Mouse (Mus musculus): ENCODE measurements at regions not wholly inside any gene's neighbourhood (a gene's known extent, or its start where the extent isn't known, plus 50 kb on each side); places are given as distances from the start of the nearest gene placed in this dataset.
"Not testable (repeated sequence)": the region's sequence is repeated elsewhere in the genome, so short reads cannot be mapped to it uniquely, and the experiment has no call there.

GRCm38 (mm10) chr11:16635796-16636195, 116.2 kb upstream of the Egfr start:
- DNase-seq; intact Hi-C loops (cut with DNase I; ENCODE audit: low total_unique reads): not testable (repeated sequence)

GRCm38 (mm10) chr11:16637679-16638078, 114.3 kb upstream of the Egfr start:
- no peak for DNase-seq
- intact Hi-C loops (cut with DNase I; ENCODE audit: low total_unique reads) = no loop called here

- intact Hi-C loops (cut with DNase I; ENCODE audit: low total_unique reads) = no loop called here
- DNase-seq = no peak
Measured at GRCm38 (mm10) chr11:16638349-16638748, 113.7 kb upstream of the Egfr start.

- DNase-seq = no peak
- intact Hi-C loops (cut with DNase I; ENCODE audit: low total_unique reads) = no loop called here
Measured at GRCm38 (mm10) chr11:16649599-16649998, 102.4 kb upstream of the Egfr start.

- no peak for DNase-seq
- intact Hi-C loops (cut with DNase I; ENCODE audit: low total_unique reads) = no loop called here
Measured at GRCm38 (mm10) chr11:16663806-16664205, 88.2 kb upstream of the Egfr start.

- intact Hi-C loops (cut with DNase I; ENCODE audit: low total_unique reads) = no loop called here
- DNase-seq = no peak
Measured at GRCm38 (mm10) chr11:16669453-16670251, 82.4 kb upstream of the Egfr start.

- DNase-seq = no peak
- intact Hi-C loops (cut with DNase I; ENCODE audit: low total_unique reads) = no loop called here
Measured at GRCm38 (mm10) chr11:16670282-16670681, 81.7 kb upstream of the Egfr start.

GRCm38 (mm10) chr11:16675951-16676350, 76.1 kb upstream of the Egfr start:
- intact Hi-C loops (cut with DNase I; ENCODE audit: low total_unique reads); DNase-seq: not testable (repeated sequence)

- intact Hi-C loops (cut with DNase I; ENCODE audit: low total_unique reads) = no loop called here
- DNase-seq = no peak
Measured at GRCm38 (mm10) chr11:16683538-16683937, 68.5 kb upstream of the Egfr start.

GRCm38 (mm10) chr11:16695596-16695995, 56.4 kb upstream of the Egfr start:
- DNase-seq = no peak
- intact Hi-C loops (cut with DNase I; ENCODE audit: low total_unique reads) = no loop called here

- intact Hi-C loops (cut with DNase I; ENCODE audit: low total_unique reads) = no loop called here
Measured at GRCm38 (mm10) chr11:16696787-16697186, 55.2 kb upstream of the Egfr start.

GRCm38 (mm10) chr11:16701826-16702225, 50.2 kb upstream of the Egfr start:
- intact Hi-C loops (cut with DNase I; ENCODE audit: low total_unique reads) = no loop called here
- DNase-seq = no peak

More at GRCm38 (mm10) chr11:16696787-16697186, 55.2 kb upstream of the Egfr start:
- no peak for DNase-seq

Small RNA genes in the stretch of these regions (microRNA-seq; reads per million reads assigned to microRNA genes)
- gene Gm24714 = 0 reads per million in 2 experiments
